In the genomic region with DNA sequence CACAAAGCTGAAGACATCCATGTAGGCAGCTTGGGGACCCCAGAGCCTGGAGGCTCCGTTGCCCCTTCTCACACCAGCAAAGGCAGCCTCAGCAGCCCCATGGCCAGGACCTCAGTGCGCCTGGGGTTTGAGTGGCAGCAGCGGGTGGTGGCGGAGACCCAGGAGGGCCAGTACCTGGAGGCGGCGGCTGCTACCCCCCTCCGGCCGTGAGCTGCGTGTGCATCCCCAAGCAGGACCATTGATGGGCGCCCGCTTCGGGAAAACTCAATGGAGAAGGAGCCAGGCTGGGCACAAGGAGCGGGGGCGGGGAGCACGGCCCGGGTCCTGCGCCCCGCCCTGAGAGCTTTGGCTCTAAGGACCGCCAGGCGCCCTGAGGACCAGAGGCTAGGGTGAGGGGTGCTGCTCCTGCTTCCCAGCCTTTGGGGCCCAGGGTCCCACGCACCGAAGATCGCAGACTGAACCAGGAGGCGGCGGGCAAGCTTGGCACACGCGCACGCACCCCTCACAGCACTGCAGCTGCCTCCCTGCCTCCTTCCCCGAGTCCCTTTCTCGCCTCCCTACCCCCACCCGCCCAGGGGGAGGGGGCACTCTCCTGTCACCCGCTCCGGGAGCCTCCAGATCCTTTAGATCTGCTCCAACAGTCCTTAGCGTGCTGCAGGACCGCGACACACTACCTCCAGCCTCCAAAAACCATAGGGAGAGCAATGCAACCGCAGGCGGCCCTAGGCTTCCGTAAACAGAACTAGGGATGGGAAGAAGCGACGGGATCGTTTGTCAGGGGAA, we compare ENCODE assay signal across 8 mouse cellular contexts.
A peak's percentile ranks its signal among the peaks of the same experiment; 100 is the strongest.
DNase-seq lines count a peak whose midpoint lies in the region; ATAC-seq lines count a peak whose summit lies in the region.

No protein-coding gene starts in this region.

- ATAC-seq in kidney, embryonic 15.5 days (replicated peaks; ENCODE audit: low FRiP score): peak; percentile 89
- ATAC-seq in embryonic facial prominence, embryonic 12.5 days (ENCODE audit: insufficient number of reproducible peaks, insufficient read depth, low FRiP score, low TSS enrichment): peak; percentile 72; the same call in 1 of the 2 replicates
- 0 out of 2 replicates have a peak, but pooled peaks have one; percentile 40 for ATAC-seq in intestine, embryonic 16.5 days
- ATAC-seq in granulocyte monocyte progenitor cell, adult 5-6 weeks (replicated peaks; ENCODE audit: poor library complexity, severe bottlenecking): no peak

- H3K4me3 ChIP-seq in kidney, embryonic 15.5 days (replicated peaks): peak overlapping the region; percentile 47
- peak overlapping the region; percentile 40 for H3K4me3 ChIP-seq in embryonic facial prominence, embryonic 12.5 days
- H3K4me3 ChIP-seq in intestine, embryonic 16.5 days (ENCODE audit: low read length): peak overlapping the region; percentile 36
- peak overlapping the region; percentile 60 for H3K4me3 ChIP-seq in midbrain, embryonic 10.5 days

- WGBS in kidney, embryonic 15.5 days: 12% methylated on average over 40 of the region's 42 CpGs
- 16% methylated on average over 37 of the region's 42 CpGs for WGBS in embryonic facial prominence, embryonic 12.5 days
- WGBS in intestine, embryonic 16.5 days: 14% methylated on average over 38 of the region's 42 CpGs
- 16% methylated on average over 31 of the region's 42 CpGs for WGBS in midbrain, embryonic 10.5 days

- peaks cover 3% of the 10 kb centered on the region; the same call in 1 of the 2 replicates for H3K4me1 ChIP-seq in kidney, embryonic 15.5 days
- H3K4me1 ChIP-seq in embryonic facial prominence, embryonic 12.5 days: no peaks in the 10 kb centered on the region
- no peaks in the 10 kb centered on the region for H3K4me1 ChIP-seq in intestine, embryonic 16.5 days (ENCODE audit: control insufficient read depth, insufficient read depth, low read length)
- H3K4me1 ChIP-seq in midbrain, embryonic 10.5 days: 0 out of 2 replicates have a peak, but pooled peaks cover 2% of the 10 kb centered on the region

- H3K27me3 ChIP-seq in kidney, embryonic 15.5 days: peaks cover 70% of the 10 kb centered on the region
- H3K27me3 ChIP-seq in embryonic facial prominence, embryonic 12.5 days: peaks cover 42% of the 10 kb centered on the region
- H3K27me3 ChIP-seq in intestine, embryonic 16.5 days (replicated peaks; ENCODE audit: control insufficient read depth, insufficient read depth, low read length): peaks cover 28% of the 10 kb centered on the region
- peaks cover 99% of the 10 kb centered on the region for H3K27me3 ChIP-seq in midbrain, embryonic 10.5 days (ENCODE audit: low read depth, poor library complexity, severe bottlenecking)

- no peaks in the 10 kb centered on the region for H3K36me3 ChIP-seq in kidney, embryonic 15.5 days
- no peaks in the 10 kb centered on the region for H3K36me3 ChIP-seq in embryonic facial prominence, embryonic 12.5 days
- no peaks in the 10 kb centered on the region for H3K36me3 ChIP-seq in intestine, embryonic 16.5 days (ENCODE audit: control insufficient read depth, insufficient read depth, low read length)
- H3K36me3 ChIP-seq in midbrain, embryonic 10.5 days: no peaks in the 10 kb centered on the region

- H3K27ac ChIP-seq in kidney, embryonic 15.5 days: no peak overlapping the region
- no peak overlapping the region for H3K27ac ChIP-seq in embryonic facial prominence, embryonic 12.5 days
- H3K27ac ChIP-seq in intestine, embryonic 16.5 days (ENCODE audit: low read length): no peak overlapping the region
- peak overlapping the region; percentile 68 for H3K27ac ChIP-seq in midbrain, embryonic 10.5 days (replicated peaks)

- no peaks in the 10 kb centered on the region for H3K9me3 ChIP-seq in kidney, embryonic 15.5 days (replicated peaks)
- H3K9me3 ChIP-seq in embryonic facial prominence, embryonic 12.5 days: no peaks in the 10 kb centered on the region
- no peaks in the 10 kb centered on the region for H3K9me3 ChIP-seq in intestine, embryonic 16.5 days (ENCODE audit: control insufficient read depth, low read length)
- H3K9me3 ChIP-seq in midbrain, embryonic 10.5 days (replicated peaks): no peaks in the 10 kb centered on the region

- 0 out of 2 replicates have a peak overlapping the region, but pooled peaks have one; percentile 23 for H3K9ac ChIP-seq in kidney, embryonic 15.5 days
- peak overlapping the region; percentile 15 for H3K9ac ChIP-seq in embryonic facial prominence, embryonic 12.5 days
- H3K9ac ChIP-seq in intestine, embryonic 16.5 days (ENCODE audit: low read depth, low read length): peak overlapping the region; percentile 43; the same call in 1 of the 2 replicates

- DNase-seq in kidney, adult 18-20 months: no peak
- peak; percentile 34 for DNase-seq in adrenal gland, postnatal 10 days
- DNase-seq in midbrain, embryonic 10.5 days (ENCODE audit: low spot score): peak; percentile 37
- DNase-seq in adipocyte (ENCODE audit: low spot score): no peak

- H3K4me2 ChIP-seq in kidney, embryonic 15.5 days: peak overlapping the region; percentile 77
- peak overlapping the region; percentile 70 for H3K4me2 ChIP-seq in embryonic facial prominence, embryonic 12.5 days (replicated peaks)
- peak overlapping the region; percentile 58 for H3K4me2 ChIP-seq in intestine, embryonic 16.5 days (ENCODE audit: low read depth, low read length)

Comparison
In these comparisons a context has a peak if more than half of its experiments do, and no peak if none do; other contexts are left out.
1. DNase-seq: peak in adrenal gland, postnatal 10 days (single experiment) and midbrain, embryonic 10.5 days (single experiment); none in kidney, adult 18-20 months (single experiment) and adipocyte (single experiment).
2. Peak in every context shown above with its lines, with median percentiles within 50 percentile points of each other: H3K4me2 ChIP-seq, H3K4me3 ChIP-seq and H3K9ac ChIP-seq.